Mouse (Mus musculus): ENCODE measurements around the gene Mertk. TPM values are rescaled to one million over a fixed set of nuclear protein-coding genes. Genes with fewer than 3 reads are reported as not detected.
A peak's percentile ranks its signal among the peaks of the same experiment; 100 is the strongest.

Mertk gene
- total RNA-seq, 2 experiments from 2014 or later, result 30.4 to 40.0 TPM

DNA sequence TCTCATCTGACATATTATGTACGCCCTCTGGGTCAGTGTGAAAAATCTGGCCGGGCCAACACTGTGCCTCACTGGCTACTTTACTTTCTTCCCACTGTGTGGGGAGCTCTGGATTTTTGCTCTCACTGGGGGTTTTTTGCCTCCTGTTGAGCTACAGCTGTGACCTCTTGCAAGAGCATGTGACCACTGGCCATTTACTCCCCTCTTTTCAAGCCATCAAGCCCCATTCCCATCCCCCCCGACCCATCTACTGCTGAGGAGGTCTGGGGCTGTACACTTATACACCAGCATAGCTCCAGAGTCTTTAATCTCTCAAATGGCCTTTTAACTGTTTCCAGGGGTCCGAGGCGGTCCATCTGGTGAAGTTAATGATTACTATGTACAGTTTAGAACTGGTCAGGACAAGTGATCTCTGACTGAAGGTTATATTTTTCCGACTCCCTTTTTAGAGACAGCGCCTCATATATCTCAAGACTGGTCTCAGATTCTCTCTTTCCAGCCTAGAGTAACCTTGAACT, 16.0 kb downstream of the Mertk start:
- intact Hi-C loops (cut with DNase I), result no loop called here
- DNase-seq (ENCODE audit: low spot score in 2 of 2), result no peak

DNA sequence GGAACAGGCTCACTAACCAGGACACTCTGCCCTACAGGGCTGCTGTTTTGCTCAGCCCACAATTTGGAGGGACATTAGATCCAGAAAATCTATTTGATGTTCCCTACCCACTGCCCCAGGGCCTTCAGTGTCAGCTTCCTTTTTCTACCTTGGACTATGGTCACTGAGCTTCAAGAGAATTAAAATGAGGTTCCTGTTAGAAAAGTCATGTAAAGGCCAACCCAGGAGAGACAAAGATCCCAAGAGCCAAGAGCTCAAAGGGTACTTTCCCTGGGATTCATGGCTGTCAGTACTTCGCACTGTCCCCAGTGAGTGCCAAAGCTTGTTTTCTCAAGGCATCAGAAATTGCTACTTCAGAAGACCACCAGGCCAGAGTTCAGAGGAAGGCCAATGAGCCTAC, 17.2 kb downstream of the Mertk start:
- no peak for DNase-seq (ENCODE audit: low spot score in 2 of 2)
- intact Hi-C loops (cut with DNase I), result no loop called here

DNA sequence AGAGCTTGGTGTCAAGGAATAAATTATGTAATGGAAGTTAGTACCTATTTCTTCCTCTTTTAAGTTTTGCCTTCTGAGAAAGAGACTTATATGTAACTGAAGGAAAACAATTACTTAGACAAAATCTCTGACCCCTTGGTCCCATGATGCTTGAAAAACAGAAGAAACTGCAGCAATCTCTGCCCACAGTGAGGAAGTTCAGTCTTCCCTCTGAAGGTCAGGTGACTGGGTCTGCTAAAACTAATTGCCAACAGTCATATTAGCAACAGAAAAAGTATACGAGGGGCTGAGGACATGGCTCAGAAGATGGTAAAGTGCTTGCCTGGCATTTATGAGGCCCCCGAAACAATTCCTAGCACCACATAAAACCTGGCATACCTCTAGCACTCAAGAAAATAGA, 20.6 kb downstream of the Mertk start:
- DNase-seq (ENCODE audit: low spot score in 2 of 2), result no peak
- intact Hi-C loops (cut with DNase I), result no loop called here

DNA sequence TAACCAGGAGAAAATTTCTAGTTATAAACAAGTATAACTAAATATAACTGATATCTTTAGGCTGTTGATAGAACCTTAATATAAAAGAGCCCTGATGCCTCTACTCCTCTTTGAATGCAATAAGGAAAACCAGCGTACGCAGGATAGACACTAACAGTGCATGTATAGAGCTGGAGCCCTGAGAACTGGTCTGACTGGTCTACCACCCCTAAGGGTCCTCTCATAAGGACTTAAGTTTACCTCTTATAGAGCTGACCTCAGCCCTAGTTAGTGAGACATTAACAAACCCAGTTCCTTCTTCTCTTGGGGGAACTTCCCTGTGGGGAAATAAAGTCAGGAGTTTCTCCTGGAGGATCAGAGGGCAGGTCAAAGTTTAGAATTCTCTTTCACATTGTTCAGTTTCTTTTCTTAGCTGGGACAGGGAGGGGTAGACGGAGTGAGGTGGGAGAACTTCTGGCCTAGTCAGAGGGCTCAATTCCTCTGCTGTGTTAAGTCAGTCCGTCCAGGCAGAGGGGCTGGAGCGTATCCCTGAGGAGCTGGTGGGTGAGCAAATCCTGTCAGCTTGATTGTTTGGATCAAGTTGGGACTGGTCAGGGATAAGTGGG, 23.5 kb downstream of the Mertk start:
- intact Hi-C loops (cut with DNase I), result no loop called here
- no peak for DNase-seq (ENCODE audit: low spot score in 2 of 2)

DNA sequence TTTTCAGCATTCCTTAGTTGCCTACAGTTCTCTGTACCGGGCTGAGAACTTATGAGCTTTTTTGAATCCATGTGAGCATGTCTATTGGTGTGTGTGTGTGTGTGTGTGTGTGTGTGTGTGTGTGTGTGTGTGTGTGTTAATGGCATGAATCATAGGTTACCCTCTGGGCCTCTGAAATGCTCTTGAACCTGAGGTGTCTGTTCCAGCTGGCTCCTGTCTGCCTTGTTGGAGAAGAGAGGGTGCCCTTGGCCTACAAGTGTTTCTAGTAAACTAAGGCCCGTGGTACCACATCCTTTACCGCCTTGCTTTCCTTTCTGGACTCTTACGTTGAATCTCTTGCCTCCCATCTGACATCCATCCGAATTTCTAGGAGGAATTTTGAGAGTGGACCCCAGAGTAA, 27.3 kb downstream of the Mertk start:
- intact Hi-C loops (cut with DNase I), result no loop called here
- DNase-seq (ENCODE audit: low spot score in 2 of 2), result no peak

DNA sequence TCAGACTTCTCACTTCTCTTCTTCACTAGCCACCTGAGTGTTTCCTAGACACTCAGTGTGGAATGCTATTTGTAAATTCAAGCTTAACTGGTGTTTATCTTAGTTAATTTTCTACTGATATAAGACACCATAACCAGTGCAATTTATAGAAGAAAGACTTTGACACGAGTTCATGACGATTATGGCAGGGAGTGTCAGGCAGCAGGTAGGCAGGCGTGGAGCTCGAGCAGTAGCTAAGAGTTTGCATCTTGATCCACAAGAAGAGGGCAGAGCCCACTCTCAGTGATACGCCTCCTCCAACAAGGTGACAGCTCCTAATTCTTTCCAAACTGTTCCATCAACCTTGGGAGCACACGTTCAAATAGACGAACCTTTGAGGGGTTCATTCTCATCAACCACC, 27.9 kb downstream of the Mertk start:
- intact Hi-C loops (cut with DNase I), result no loop called here
- DNase-seq (ENCODE audit: low spot score in 2 of 2), result no peak

DNA sequence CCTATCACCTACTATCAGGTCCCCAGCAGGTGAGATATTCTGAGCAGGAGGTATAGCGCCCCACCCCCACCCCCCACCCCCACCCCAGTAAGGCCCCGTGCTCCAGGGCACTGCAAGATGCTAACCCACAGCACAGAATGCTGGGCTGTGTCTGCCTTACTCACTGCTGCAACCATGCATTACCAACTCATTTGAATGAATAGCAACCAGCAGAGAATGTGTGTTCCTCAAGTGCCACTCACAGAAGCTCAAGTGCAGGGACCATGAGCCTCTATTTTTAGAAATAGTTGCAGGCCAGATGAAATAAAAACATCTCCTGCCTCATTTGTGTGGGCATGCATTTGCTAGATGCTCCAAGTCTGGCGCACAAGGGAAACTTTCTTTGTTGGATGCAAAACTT, 28.8 kb downstream of the Mertk start:
- intact Hi-C loops (cut with DNase I), result no loop called here
- DNase-seq (ENCODE audit: low spot score in 2 of 2), result no peak

DNA sequence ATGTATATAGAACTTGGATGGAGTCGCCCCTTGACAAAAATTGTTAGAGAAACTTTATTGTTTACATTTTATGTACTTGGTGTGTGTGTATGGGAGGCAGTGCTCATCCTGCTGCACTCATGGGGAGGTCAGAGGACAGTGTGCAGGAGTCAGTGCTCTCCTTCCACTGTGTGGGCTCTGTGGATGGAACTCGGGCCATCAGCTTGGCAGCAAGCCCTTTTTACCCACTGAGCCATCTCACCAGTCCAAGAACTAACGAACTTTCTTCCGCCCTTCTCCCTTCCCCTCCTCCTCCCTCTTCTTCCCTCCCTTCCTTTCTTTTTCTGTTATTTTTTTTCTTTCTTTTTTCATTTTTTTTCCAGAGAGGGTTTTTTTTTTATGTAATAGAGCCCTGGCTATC, 29.3 kb downstream of the Mertk start:
- intact Hi-C loops (cut with DNase I), result no loop called here
- DNase-seq (ENCODE audit: low spot score in 2 of 2), result no peak

DNA sequence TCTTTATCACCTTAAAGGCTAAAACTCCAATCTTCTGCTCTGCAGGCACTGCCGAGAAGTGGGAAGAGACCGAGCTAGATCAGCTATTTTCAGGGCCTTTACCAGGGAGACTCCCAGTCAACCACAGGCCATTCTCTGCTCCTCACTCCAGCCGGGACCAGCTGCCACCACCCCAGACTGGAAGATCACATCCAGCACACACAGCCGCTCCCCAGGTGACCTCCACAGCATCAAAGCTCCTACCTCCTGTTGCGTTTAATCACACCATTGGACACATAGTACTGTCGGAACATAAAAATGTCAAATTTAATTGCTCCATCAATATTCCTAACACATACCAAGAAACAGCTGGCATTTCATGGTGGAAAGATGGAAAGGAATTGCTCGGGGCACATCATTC, 30.4 kb downstream of the Mertk start:
- DNase-seq (ENCODE audit: low spot score in 2 of 2), result no peak
- intact Hi-C loops (cut with DNase I), result no loop called here

DNA sequence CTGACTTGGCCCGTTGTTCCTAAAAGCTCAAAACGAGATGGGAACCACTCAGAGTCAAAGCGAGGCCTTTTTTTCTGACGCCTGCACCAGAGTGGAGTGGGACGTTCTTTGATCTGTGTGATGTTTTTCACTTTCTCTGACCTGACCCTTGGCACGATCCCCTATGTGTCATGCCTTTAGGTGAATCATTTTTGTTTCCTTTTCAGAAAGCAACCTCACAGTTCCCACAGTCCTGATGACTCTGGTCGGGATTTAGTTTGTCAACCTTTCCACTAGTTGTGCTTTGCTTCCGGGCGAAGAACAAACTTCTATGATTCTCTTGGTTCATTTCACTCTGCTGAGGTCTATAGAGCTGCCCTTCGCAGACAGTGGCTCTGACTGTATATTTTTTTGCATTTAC, 32.8 kb downstream of the Mertk start:
- DNase-seq (ENCODE audit: low spot score in 2 of 2), result no peak
- intact Hi-C loops (cut with DNase I), result no loop called here

DNA sequence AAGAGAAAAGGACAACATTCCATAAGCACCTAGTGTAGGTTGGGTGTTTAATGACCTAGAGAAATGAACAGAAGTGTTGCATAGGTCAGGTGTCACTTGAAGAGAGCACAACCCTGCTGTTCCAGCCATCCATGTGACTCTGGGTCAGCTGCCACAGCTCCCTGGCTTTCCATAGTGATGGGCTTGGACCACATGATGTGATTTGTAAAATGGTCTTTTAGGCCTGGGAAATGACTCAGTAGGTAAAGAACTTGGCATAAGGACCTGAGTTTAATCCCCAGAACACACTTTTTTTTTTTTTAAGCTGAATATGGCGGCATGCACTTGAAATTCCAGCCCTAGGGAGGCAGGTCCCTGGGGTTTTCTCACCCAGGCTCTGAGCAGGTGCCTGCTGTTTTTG, 33.2 kb downstream of the Mertk start:
- intact Hi-C loops (cut with DNase I), result no loop called here
- DNase-seq (ENCODE audit: low spot score in 2 of 2), result no peak

DNA sequence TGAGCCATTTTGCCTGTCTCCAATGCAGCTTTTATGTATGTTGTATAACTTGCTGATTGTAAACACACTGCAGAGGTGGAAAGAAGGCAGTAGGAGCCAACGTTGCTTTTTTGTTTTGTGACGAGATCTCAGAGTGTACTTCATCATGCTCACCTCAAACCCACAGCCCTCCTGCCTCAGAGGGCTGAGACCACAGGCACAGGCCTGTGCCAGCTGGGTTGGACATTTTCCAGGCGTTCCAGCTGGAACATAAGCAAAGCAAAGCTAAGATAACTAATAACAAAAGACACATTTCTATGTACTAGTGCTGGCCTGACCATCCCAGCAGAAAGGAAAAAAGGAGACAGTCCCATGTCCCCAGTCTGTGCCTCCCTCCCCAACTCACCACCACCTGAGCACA, 36.3 kb downstream of the Mertk start:
- intact Hi-C loops (cut with DNase I), result loop anchor here (5.0 kb wide), 1 partner anchor 33 kb away; no protein-coding TSS in a partner anchor
- no peak for DNase-seq (ENCODE audit: low spot score in 2 of 2)

DNA sequence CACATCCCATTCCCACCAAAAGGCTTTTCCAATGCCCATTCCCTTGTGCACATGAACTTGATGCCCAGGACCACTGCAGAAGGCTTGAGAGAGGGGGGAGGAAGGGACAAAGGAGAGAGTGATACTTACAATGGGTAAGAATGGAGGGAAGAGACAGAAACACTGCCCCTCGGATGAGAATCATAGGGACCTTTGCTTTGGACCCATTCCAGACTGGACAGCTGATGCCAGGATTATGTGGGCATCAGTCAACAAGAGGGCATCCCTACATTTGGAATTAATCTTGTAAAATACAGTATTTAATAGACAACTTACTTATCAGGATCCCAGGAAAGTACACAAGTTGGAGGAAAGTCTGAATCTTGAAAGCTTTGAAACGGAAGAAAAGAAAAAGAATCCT, 38.3 kb downstream of the Mertk start:
- intact Hi-C loops (cut with DNase I), result loop anchor here (5.0 kb wide), 1 partner anchor 35 kb away; no protein-coding TSS in a partner anchor
- DNase-seq (ENCODE audit: low spot score in 2 of 2), result no peak

DNA sequence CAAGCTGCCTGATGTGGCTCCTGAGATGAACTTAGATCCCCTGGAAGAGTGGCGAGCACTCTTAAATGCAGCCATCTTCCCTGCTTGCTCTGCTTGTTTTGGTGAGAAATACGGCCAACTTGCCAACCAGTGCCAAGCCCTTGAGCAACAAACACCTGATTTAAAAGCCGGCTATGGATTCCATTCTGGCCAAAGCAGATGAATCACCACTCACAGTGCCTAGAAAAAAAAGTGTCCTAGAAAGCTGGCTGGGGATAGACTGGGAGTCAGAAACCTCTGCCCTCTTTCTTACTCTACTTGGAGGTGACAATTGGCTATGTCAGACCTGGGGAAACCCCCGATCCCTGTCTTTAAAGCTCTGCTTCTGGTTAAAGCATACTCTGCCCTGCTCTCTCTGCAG, 39.0 kb downstream of the Mertk start:
- intact Hi-C loops (cut with DNase I), result loop anchor here (5.0 kb wide), 1 partner anchor 35 kb away; no protein-coding TSS in a partner anchor
- no peak for DNase-seq (ENCODE audit: low spot score in 2 of 2)

DNA sequence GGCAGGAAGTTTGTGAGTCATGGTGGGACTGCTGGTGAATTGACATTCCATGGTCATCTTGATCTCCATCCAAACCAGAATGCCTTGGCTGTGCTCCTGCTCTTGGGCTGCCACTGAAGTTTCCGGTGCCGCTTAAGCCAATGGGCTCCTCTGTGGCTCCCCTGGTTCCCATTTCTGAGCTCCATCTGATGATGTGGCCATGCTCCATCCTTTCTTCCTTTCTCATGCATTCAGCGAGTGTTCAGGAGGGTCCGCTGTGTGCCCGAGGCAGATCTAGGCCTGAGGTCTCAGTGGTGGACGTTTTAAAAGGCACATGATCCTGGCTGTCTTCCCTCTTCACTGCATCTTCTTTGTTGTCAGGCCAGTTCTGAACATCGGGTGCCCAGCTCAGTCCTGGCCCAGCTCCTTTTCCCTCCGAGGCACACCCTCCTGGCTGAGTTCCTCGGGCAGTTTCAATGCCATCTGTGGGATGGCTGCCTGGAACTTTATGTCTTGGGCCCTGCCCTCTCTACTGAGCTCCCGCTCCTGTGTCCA, 40.0 kb downstream of the Mertk start:
- peak; percentile 55 to 61 for DNase-seq (ENCODE audit: low spot score in 2 of 2)
- intact Hi-C loops (cut with DNase I), result loop anchor here (5.0 kb wide), 1 partner anchor 36 kb away; no protein-coding TSS in a partner anchor

DNA sequence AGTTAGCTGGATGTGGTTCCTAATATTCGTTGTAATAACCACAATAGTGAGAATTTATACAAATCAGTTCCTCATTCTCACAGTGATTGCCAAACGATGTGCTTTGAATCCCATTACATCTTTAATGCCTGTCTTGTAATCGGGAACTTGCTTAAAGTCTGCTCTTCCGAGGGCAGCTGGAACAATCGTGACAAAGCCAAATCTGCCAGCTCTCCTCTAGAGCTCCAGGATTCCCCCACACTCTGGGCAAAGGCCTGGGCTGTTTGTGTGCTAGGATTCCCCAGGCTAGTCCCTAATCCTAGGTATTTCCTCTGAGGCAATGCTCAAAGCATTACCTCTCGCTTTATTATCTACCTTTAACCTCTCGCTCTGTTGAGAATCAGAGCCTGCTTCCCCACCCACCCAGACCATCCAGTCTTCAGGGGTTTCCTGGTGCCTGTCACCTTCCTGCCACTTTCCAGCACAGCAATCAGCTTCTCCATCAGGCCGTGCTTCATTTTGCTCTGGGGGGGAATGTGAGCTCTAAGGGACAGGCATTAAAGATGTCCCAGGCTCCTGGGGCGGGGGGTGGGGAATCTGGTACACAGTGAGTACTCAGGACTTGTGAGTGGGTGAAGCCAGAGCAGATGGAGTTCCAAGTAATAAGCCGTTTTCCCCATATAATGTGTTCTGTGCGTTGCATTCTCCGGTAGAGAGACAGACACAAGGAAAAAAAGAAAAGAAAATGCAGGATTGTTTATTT, 47.3 kb downstream of the Mertk start:
- peak in 1 of 2 experiments; percentile 19 for DNase-seq (ENCODE audit: low spot score in 2 of 2)
- intact Hi-C loops (cut with DNase I), result loop anchor here (5.0 kb wide), 1 partner anchor 49 kb away; the partner anchor contains the start of gene Mertk

DNA sequence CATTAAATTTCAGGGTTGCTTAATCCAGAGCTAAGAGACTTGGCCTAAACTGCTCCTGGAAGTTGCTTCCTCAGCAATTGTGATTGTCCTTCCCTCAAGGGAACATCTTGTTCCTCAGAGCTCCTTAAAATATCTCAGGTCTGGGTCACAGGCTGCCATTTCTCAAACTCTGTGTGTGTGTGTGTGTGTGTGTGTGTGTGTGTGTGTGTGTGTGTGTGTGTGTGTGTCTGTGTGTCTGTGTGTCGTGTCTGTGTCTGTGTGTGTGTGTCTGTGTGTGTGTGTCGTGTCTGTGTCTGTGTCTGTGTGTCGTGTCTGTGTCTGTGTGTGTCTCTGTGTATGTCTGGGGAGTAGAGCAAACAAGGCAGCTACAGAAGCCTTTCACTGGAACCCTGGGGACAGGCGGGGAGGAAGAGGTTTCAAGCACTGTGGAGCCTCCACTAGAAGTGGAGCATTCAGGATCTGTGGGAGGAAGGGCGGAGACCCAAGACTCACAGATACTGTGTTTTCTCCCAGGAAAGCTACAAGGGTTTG, 47.9 kb downstream of the Mertk start:
- peak in 1 of 2 experiments; percentile 21 for DNase-seq (ENCODE audit: low spot score in 2 of 2)
- intact Hi-C loops (cut with DNase I), result loop anchor here (5.0 kb wide), 1 partner anchor 49 kb away; the partner anchor contains the start of gene Mertk

DNA sequence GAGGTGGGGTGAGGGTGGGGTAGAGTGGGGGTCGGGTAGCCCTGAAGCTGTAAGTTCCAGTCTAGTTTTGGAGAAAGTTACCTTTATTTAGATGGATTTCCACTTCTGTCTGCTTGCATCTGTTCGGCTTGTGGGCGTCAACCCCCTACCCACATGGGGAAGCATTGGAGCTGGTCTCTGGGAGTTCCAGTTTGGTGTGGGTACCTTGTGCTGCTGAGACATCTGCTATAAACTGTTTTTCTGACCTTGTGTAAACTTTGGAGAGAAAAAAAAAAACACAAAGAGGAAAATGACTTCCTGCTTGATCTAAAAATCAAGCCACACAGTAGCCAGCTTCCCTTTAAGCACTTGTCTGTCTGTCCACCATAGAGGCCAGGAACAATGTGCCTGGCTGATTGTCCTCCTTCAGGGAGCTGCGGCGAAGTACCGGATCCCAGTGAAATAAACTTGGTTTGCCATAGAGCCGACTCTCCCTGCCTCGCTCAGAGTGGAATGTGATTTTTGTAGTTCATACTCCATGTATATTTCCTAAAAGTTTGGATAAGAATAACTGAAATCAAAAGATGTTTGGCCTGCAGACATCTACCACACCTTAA, 48.8 kb downstream of the Mertk start:
- DNase-seq (ENCODE audit: low spot score in 2 of 2), result no peak
- intact Hi-C loops (cut with DNase I), result loop anchor here (5.0 kb wide), 1 partner anchor 50 kb away; the partner anchor contains the start of gene Mertk

DNA sequence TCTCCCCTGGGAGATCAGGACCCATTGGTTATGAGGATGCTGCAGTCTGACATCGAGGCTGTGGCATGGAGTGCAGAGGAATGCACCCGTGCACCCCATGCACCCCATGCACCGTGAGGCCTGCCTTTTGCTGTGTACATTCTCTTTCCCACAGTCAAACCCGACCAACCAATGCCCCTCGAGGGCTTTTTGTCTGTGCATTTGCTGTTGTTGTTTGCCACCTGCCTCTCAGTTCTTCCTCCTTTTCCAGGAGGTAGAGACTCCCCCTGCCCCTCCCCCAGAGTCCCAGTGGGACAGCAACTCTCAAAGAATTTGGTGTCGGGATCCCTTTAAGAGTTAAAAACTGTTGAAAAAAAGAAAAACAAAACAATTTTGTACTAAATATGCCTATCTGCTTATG, 49.4 kb downstream of the Mertk start:
- intact Hi-C loops (cut with DNase I), result loop anchor here (5.0 kb wide), 1 partner anchor 51 kb away; the partner anchor contains the start of gene Mertk
- DNase-seq (ENCODE audit: low spot score in 2 of 2), result no peak

DNA sequence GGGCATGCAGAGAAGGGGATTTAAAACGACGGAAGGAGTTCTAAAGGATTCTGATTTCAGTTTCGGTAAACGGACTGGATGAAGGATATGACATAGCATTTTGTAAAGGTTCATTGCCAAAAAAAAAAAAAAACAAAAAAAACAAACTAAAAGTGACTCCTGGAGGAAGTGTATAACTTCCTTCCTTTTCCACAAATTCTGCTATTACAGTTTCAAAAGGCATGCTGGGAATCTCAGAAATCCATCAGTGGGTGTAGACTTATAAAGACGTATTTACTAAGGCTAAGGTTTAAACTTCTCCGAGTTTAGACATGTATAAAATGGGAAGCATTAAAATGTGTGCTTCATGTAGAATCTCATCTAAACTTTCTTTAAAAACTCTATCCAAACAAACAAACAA, 52.3 kb downstream of the Mertk start:
- DNase-seq (ENCODE audit: low spot score in 2 of 2), result no peak
- intact Hi-C loops (cut with DNase I), result no loop called here

All from left cerebral cortex, postnatal 36 days (tissue).